Mouse (Mus musculus): ENCODE data around the gene Tmem59. TPM values are rescaled to one million over a fixed set of nuclear protein-coding genes. Genes with fewer than 3 reads are reported as not detected.

Gene Tmem59
- total and polyA plus RNA-seq, 2 experiments = 287 to 393 TPM

DNA sequence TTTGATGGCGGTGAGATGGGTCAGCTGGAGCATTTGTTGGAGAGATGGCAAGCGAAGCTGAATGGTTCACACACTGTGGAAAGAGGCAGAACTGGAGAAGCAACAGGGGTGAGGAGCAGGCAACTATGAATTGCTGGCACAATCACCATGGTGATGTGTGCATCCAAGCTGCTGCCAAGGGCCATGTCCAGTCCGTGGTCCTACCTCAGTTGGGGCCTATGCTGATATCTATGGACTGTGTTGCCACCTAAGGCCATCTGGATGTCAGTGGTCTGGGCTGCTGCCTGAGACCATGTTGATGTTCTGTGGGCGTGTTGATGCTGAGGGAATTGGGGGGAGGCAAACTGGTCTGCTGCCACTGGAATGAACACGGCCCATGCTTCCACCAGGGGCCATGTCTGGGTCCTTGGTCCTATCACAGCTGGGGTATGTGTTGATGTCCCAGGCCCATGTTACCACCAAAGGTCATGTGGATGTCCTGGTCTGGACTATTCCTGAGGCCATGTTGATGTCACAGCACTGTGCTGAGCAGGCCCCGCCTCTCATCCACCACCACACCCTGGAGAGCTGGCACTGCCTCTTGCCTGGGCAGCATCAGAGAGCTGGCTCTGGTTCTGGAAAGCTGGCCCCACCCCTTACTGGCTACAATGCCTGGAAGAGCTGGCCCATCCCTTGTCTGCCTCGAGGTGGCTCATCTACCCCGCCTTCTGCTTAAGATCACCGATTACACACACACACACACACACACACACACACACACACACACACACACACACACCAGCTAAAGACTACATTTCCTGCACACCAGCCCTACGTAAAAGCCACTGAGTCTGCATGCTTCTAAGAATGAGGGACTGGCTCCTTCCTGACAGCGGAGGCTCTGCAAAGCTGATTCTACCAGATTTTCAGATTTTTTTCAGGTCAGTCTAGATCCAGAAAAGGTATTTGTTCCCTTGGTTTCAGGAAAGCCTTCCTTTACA lies 45.3 kb downstream of the Tmem59 start:
- Histone ChIP-seq H3K4me3 (ENCODE audit: insufficient read depth, low read depth, low read length) (no peak overlapping the region), H3K4me1 (ENCODE audit: control insufficient read depth, insufficient read depth, low read length) (peaks cover 17% of the 10 kb centered on the region), H3K9ac (ENCODE audit: low read depth, low read length) (no peak overlapping the region), H3K36me3 (ENCODE audit: control insufficient read depth, insufficient read depth, low read length) (no peaks in the 10 kb centered on the region), H3K79me2 (ENCODE audit: control insufficient read depth, insufficient read depth, low read length) (no peaks in the 10 kb centered on the region), H3K27me3 (ENCODE audit: control insufficient read depth, insufficient read depth, low read length) (no peaks in the 10 kb centered on the region), H3K27ac (replicated peaks; ENCODE audit: insufficient read depth, low read depth, low read length) (no peak overlapping the region)
- DNase-seq (ENCODE audit: extremely low read depth, low read depth, low spot score) = peak; percentile 83
- WGBS = 53% methylated on average over 11 of the region's 11 CpGs
- TF ChIP-seq CTCF (IDR thresholded peaks at IDR 0.05; ENCODE audit: low read depth, low read length) (no peak), POLR2A (IDR thresholded peaks at IDR 0.05; ENCODE audit: extremely low read depth, insufficient read depth, low read length) (no peak)

DNA sequence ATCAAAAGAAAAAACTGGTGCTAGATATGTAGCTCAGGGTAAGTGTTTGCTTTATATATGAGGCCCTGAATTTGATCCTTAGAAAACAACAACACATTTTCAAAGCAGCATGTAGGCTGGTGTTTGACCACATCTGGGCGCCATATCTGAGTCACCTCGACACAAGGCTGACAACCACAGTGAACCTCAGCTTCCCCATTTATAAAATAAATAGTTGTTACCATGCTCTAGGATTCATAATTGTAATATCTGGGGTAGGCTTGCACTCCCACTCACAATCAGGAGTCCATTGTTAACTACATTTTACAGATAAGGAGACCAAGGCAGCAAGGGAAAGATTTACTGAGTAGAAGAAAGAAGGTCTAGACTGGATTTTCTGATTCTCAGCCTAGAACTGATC lies 48.1 kb downstream of the Tmem59 start:
- TF ChIP-seq POLR2A (IDR thresholded peaks at IDR 0.05; ENCODE audit: extremely low read depth, insufficient read depth, low read length) (no peak), CTCF (IDR thresholded peaks at IDR 0.05; ENCODE audit: low read depth, low read length) (no peak)
- DNase-seq (ENCODE audit: extremely low read depth, low read depth, low spot score) = no peak
- Histone ChIP-seq H3K9ac (ENCODE audit: low read depth, low read length) (no peak overlapping the region), H3K79me2 (ENCODE audit: control insufficient read depth, insufficient read depth, low read length) (no peaks in the 10 kb centered on the region), H3K4me3 (ENCODE audit: insufficient read depth, low read depth, low read length) (no peak overlapping the region), H3K4me1 (ENCODE audit: control insufficient read depth, insufficient read depth, low read length) (peaks cover 15% of the 10 kb centered on the region), H3K36me3 (ENCODE audit: control insufficient read depth, insufficient read depth, low read length) (peaks cover 2% of the 10 kb centered on the region), H3K27me3 (ENCODE audit: control insufficient read depth, insufficient read depth, low read length) (no peaks in the 10 kb centered on the region), H3K27ac (replicated peaks; ENCODE audit: insufficient read depth, low read depth, low read length) (no peak overlapping the region)
- 90% methylated on average over 2 of the region's 2 CpGs for WGBS

DNA sequence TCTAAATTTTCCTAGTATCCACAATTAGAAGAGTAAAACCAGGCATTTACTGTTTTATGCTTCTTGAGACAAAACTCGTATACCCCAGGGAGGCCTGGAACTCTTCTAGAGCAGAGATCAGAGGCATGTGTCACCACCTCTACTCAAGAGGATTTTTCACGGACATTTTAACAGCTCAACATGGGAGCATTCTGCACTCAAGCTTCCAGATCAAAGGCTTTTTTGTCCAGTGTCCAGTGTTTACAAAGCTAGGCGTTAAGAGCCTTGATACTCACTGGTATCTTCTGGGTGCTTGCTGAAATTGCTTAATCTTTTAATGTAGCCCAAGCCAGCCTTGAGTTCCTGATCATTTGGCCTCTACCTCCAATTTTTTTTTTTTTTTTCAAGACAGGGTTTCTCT lies 54.0 kb downstream of the Tmem59 start:
- Histone ChIP-seq H3K79me2 (ENCODE audit: control insufficient read depth, insufficient read depth, low read length) (no peaks in the 10 kb centered on the region), H3K27ac (replicated peaks; ENCODE audit: insufficient read depth, low read depth, low read length) (no peak overlapping the region), H3K27me3 (ENCODE audit: control insufficient read depth, insufficient read depth, low read length) (no peaks in the 10 kb centered on the region), H3K4me1 (ENCODE audit: control insufficient read depth, insufficient read depth, low read length) (no peaks in the 10 kb centered on the region), H3K4me3 (ENCODE audit: insufficient read depth, low read depth, low read length) (no peak overlapping the region), H3K9ac (ENCODE audit: low read depth, low read length) (no peak overlapping the region), H3K36me3 (ENCODE audit: control insufficient read depth, insufficient read depth, low read length) (peaks cover 35% of the 10 kb centered on the region)
- 55% methylated on average over 3 of the region's 3 CpGs for WGBS
- TF ChIP-seq POLR2A (IDR thresholded peaks at IDR 0.05; ENCODE audit: extremely low read depth, insufficient read depth, low read length) (no peak), CTCF (IDR thresholded peaks at IDR 0.05; ENCODE audit: low read depth, low read length) (no peak)
- DNase-seq (ENCODE audit: extremely low read depth, low read depth, low spot score) = no peak

DNA sequence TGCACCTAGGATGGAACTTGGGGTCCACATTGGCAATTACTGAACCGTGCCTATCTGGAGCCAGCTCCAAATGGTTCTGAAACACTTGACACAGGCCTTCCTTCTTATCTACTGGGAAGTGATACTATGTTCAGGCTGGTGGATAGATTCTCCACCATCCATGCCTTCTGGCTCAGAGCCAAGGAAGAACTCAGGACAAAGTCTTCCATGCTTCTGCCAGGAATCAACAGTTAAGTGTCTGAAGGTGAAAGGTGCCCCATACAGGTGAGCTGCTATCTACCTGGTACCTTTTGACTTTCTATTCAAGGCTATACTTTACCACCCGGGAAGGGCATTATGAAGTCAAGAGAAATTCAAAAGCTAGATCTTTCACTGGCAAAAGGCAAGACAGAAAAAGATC lies 60.1 kb downstream of the Tmem59 start:
- 87% methylated on average over 2 of the region's 2 CpGs for WGBS

DNA sequence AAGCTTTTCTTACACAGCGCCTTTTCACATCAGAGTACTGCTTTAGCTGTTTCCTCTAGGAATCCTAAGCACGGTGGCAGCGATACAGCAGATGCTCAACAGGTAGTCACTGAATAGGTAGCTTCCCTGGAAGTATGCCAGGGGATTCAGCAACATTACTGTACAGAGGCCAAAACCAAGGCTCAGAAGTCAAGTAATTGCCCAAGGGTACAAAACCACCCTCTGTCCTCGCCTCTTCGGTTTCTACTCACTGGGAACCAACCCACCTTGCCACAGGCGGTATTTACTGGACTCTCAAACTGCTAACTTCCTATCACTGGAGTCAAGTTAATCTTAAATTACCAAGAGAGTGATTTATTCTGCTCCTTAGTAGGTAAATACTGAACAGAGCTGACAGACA lies 62.0 kb downstream of the Tmem59 start:
- no peaks in the 10 kb centered on the region for H3K27me3 ChIP-seq (ENCODE audit: control insufficient read depth, insufficient read depth, low read length)
- H3K9ac ChIP-seq (ENCODE audit: low read depth, low read length) = no peak overlapping the region
- 65% methylated on average over 6 of the region's 6 CpGs for WGBS
- peaks cover 3% of the 10 kb centered on the region for H3K4me1 ChIP-seq (ENCODE audit: control insufficient read depth, insufficient read depth, low read length)
- no peaks in the 10 kb centered on the region for H3K79me2 ChIP-seq (ENCODE audit: control insufficient read depth, insufficient read depth, low read length)
- H3K36me3 ChIP-seq (ENCODE audit: control insufficient read depth, insufficient read depth, low read length) = peaks cover 30% of the 10 kb centered on the region
- DNase-seq (ENCODE audit: extremely low read depth, low read depth, low spot score) = peak; percentile 48
- H3K27ac ChIP-seq (replicated peaks; ENCODE audit: insufficient read depth, low read depth, low read length) = no peak overlapping the region
- no peak overlapping the region for H3K4me3 ChIP-seq (ENCODE audit: insufficient read depth, low read depth, low read length)
- no peak for TF ChIP-seq POLR2A (IDR thresholded peaks at IDR 0.05; ENCODE audit: extremely low read depth, insufficient read depth, low read length)
- TF ChIP-seq CTCF (IDR thresholded peaks at IDR 0.05; ENCODE audit: low read depth, low read length) = no peak

More for the DNA sequence above, 60.1 kb downstream of the Tmem59 start:
- Histone ChIP-seq H3K36me3 (ENCODE audit: control insufficient read depth, insufficient read depth, low read length) (peaks cover 37% of the 10 kb centered on the region), H3K27me3 (ENCODE audit: control insufficient read depth, insufficient read depth, low read length) (no peaks in the 10 kb centered on the region), H3K4me3 (ENCODE audit: insufficient read depth, low read depth, low read length) (no peak overlapping the region), H3K79me2 (ENCODE audit: control insufficient read depth, insufficient read depth, low read length) (no peaks in the 10 kb centered on the region), H3K27ac (replicated peaks; ENCODE audit: insufficient read depth, low read depth, low read length) (no peak overlapping the region), H3K9ac (ENCODE audit: low read depth, low read length) (no peak overlapping the region), H3K4me1 (ENCODE audit: control insufficient read depth, insufficient read depth, low read length) (no peaks in the 10 kb centered on the region)
- no peak for TF ChIP-seq CTCF (IDR thresholded peaks at IDR 0.05; ENCODE audit: low read depth, low read length)
- TF ChIP-seq POLR2A (IDR thresholded peaks at IDR 0.05; ENCODE audit: extremely low read depth, insufficient read depth, low read length) = no peak
- DNase-seq (ENCODE audit: extremely low read depth, low read depth, low spot score) = no peak
